Mouse (Mus musculus) brain, embryonic 14.5 days (tissue): ENCODE measurements at regions not wholly inside any gene's neighbourhood (a gene's known extent, or its start where the extent isn't known, plus 50 kb on each side); places are given as distances from the start of the nearest gene placed in this dataset.

Experiments
- CTCF ChIP-seq: fragments of 200-500 bp; IDR thresholded peaks from 2 replicates; pipeline ENCODE4 v1.5.1; 2012; ENCODE audit warnings: inconsistent platforms, mild to moderate bottlenecking, moderate library complexity, borderline replicate concordance; ENCODE audit not compliant: insufficient read depth, insufficient read length; ENCODE audit errors: extremely low read depth
- POLR2A ChIP-seq: fragments of 200-500 bp; IDR thresholded peaks from 2 replicates; pipeline ENCODE4 v1.6.1; 2012; ENCODE audit warnings: mild to moderate bottlenecking, inconsistent platforms, borderline replicate concordance; ENCODE audit not compliant: poor library complexity, insufficient read depth, insufficient read length, severe bottlenecking; ENCODE audit errors: extremely low read depth

- TF ChIP-seq POLR2A (no peak), CTCF (no peak)
These were observed 80.0 kb upstream of the Egln3 start for GRCm38 (mm10) chr12:54283646-54284045.
